Mouse (Mus musculus) layer of hippocampus, adult 18-20 months (tissue): ENCODE measurements around the gene Slc27a4. TPM values are rescaled to one million over a fixed set of nuclear protein-coding genes. Genes with fewer than 3 reads are reported as not detected.

Experiments
- DNase-seq, 2 experiments: peaks; one replicate each; pipeline ENCODE4 v3.0.0; 2022; ENCODE audit warnings: low spot score in 2 of 2
- total RNA-seq, 2 experiments: library from RNA; stranded (reverse); gene quantifications; 2 replicates each; pipeline ENCODE4 v1.2.3; 2021

Slc27a4 gene
- total RNA-seq, 2 experiments from 2014 or later, result 66.1 to 66.4 TPM

GRCm38 (mm10) chr2:29819363-29819762 is 16.9 kb downstream of the Slc27a4 start:
- DNase-seq, result no peak

- DNase-seq, result peak; percentile 40 to 66
Observed at GRCm38 (mm10) chr2:29820025-29820817, 17.8 kb downstream of the Slc27a4 start, which contains the start of gene Urm1. Gene Urm1 (plus strand): TSS chr2:29820075.

GRCm38 (mm10) chr2:29826318-29826925 is 24.0 kb downstream of the Slc27a4 start:
- no peak for DNase-seq

DNA sequence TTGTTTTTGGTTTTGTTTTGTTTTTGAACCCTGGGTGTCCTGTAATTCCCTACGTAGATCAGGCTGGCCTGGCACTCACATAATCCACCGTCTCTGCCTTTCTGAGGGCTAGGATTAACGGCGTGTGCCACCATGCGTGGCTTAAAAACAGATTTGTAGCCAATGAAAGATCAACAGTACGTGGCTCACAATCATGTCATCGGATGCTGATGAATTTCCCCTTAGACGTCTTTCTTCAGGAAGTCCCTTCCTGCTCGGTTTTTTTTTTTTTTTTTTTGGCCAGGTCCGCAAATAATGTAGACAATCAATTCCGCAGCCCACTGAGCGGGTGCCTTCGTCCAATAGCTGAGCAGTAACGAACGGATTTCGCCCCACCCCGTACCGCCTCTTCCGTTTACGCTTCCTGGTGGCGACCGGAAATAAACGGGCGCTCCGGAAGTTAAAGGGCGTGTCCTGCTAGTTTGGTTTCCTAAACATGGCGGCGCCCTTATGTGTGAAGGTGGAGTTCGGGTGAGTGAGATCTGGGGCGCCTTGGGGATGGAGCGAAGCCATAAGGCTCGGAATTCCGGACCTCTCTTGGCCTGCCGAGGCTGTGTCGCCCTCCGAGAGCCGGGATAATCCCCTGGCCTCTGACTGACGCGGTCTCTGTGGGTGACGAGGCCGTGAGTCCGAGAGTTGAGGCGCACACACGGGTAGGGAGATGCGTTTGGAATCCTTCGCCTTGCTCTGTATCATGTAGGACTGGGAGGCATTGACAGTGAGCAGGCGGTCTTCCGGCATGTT is 24.7 kb downstream of the Slc27a4 start:
- DNase-seq, result peak; percentile 95 to 97

- DNase-seq, result no peak
Observed at GRCm38 (mm10) chr2:29827709-29828024, 25.2 kb downstream of the Slc27a4 start.

- DNase-seq, result peak; percentile 27 to 56
Observed at GRCm38 (mm10) chr2:29831106-29831505, 28.7 kb downstream of the Slc27a4 start.

- DNase-seq, result no peak
Observed at GRCm38 (mm10) chr2:29833796-29834195, 31.4 kb downstream of the Slc27a4 start.

- DNase-seq, result no peak
Observed at GRCm38 (mm10) chr2:29835391-29835899, 33.0 kb downstream of the Slc27a4 start.

DNA sequence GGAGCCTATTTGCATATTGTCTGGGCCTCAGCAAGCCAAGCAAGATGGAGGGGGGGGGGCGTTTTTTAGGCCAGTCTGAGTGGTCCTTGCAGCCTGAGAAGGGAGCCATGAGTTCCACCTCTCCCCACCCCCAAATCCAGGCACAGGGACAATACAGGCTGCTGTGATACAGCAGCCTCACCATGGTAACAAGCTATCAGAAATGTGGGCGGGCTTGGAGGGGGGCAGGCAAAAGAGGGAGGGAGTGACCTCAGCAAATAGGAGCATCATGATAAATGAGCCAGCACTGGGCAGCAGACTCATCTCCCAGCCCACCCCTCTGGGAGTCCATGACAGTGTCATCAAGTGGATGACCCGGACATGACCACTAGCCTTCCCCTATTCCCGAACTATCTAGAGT is 37.0 kb downstream of the Slc27a4 start:
- DNase-seq, result no peak

DNA sequence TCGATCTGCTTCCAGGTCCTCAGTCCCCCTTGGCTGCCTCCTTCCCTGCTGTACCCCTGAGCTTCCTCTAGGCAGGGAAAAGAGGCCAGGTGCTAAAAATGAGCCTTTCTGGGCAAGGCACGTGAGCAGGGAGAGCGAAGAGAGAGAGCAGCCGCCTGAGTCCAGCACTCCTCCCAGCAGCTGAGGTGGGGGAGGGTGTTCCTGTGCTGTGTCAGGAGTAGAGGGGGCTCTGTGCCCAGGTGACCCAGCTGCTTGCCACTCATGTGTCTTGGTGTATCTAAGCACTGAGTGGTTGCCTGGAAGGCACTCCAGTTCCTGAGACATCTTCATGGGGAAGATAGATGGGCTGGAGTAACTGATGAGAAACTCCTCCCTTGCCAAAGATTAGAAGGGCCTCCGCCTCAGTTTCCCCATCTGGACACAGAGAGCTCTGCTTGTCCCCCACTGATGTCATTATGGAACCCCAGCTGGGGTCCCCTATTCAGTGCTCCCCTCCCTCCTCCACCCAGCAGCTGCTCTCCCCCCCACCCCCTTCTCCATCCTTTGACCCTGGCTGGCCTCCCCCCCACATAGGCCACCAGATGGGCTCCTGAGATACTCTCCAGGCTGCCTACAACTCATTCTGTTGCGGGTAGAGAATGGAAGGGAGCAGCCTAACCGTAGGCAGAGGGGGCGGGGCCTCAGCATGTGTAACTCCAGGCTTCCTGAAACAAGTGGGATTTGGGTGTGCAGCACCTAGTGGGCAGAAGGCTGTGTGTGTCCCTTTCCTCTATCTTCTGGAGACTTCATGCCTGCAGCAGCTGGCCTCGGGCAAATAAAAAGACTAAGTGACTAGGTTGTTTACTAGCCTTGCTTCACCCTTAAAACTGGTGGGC is 41.0 kb downstream of the Slc27a4 start:
- DNase-seq, result peak; percentile 25 to 72

DNA sequence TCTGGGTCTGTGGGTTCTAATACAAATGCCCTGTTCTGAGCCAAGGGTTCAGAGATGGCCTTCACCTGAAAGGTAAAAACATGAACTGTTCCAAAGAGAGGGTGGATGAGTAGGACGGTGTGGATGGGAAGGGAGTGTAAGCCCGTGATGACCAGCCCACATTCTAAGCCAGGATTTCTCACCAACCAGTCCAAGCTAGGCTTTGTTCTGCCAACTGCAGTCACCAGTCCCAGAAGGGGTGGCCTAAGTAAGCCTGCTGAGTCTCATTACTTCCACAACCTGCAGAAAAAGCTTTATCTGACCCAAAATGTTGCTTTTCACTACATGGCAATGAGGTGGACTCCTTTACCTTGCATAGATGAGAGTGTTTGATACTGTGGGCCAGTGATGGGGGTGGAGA is 41.7 kb downstream of the Slc27a4 start:
- no peak for DNase-seq

- no peak for DNase-seq
Observed at GRCm38 (mm10) chr2:29844661-29845060, 42.2 kb downstream of the Slc27a4 start.

GRCm38 (mm10) chr2:29845636-29846035 is 43.2 kb downstream of the Slc27a4 start:
- no peak for DNase-seq

- peak; percentile 26 to 57 for DNase-seq
Observed at GRCm38 (mm10) chr2:29846061-29846853, 43.8 kb downstream of the Slc27a4 start.

GRCm38 (mm10) chr2:29846911-29847310 is 44.5 kb downstream of the Slc27a4 start:
- DNase-seq, result no peak

- DNase-seq, result no peak
Observed at GRCm38 (mm10) chr2:29849041-29849440, 46.6 kb downstream of the Slc27a4 start.

GRCm38 (mm10) chr2:29849841-29850480 is 47.5 kb downstream of the Slc27a4 start:
- DNase-seq, result no peak

- no peak for DNase-seq
Observed at GRCm38 (mm10) chr2:29852957-29853485, 50.6 kb downstream of the Slc27a4 start.

GRCm38 (mm10) chr2:29853736-29854135 is 51.3 kb downstream of the Slc27a4 start:
- DNase-seq, result no peak
